Mouse (Mus musculus) central nervous system, embryonic 14 days (tissue): Measurements from ENCODE around the gene Krtap28-13. TPM values are rescaled to one million over a fixed set of nuclear protein-coding genes. Genes with fewer than 3 reads are reported as not detected.

Source experiments
- polyA plus RNA-seq: library from polyadenylated mRNA; depleted of rRNA; stranded (reverse); fragments of >200 nt; gene quantifications from 2 replicates; pipeline ENCODE4 v1.2.3, GENCODE M21; 2012; rRNA removed

Krtap28-13 gene
- not detected in 2 replicates for polyA plus RNA-seq

DNA sequence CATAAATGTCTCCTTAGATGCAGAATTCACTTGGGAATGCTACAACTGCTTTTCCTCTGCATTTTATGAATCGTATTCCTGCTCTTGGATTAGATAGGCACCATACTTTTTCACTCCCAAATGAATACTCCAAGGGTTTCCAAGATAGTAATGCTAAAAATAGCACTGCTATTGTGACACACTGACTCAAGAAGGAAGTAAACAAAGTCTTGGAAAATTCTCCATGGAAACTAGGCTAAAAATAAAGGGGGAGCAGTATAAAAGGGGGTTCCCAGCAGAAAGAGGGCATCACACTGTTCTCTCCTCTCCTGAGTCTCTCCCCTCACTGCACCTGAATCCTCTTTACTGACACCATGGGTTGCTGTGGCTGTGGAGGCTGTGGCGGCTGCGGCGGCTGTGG is at the start of gene Krtap28-13:
TSS of gene Krtap28-13 (plus strand) at position 288 of the 400 bp plus-strand sequence.

DNA sequence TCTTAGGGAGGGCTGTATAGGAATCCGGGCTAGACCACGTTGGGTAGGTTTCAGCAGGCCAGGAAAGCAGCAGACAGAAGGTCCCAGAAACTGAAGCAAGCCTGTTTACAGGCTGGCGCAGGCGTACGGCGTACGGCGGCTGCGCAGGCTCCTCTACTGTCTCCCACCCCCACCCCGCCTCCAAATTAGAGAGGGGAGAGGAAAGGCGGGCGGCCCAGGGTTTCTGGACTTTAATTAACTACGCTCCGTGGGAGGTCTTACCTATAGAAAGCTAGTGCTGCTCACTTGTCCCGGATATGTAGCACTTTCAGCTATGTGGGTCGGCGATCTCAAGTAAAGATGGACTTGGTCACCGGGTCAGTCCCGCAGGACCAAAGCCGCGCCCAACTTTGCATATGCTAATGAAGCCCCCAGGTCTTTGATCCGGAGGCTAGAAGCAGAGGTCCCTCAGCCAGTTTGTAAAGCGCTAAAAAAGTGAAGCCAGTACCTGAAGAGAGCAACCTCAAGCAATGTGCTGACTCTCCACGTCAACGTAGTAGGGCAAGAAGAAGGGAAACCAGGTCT is 22.5 kb upstream of the Krtap28-13 start, which contains the start of gene Slc19a3:
TSS of gene Slc19a3 (minus strand) at position 340 of the 564 bp plus-strand sequence.

DNA sequence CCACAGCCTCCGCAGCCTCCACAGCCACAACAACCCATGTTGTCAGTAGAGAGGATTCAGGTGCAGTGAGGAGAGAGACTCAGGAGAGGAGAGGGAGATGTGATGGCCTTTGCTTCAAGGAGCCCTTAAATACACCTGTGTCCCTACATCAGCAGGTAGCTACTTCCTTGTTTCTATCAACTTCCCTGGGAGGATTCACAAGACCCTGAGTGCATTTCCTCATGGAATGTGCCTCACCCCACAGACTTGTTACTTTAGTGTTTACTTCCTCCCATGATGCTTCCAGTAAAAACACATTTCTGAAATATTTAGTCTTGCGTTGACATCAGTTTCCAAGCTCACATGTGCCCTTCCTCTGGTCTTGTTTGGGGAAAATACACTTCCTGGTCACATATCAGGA is 18.4 kb upstream of the Krtap28-13 start, which contains the start of gene Krtap28-10:
TSS of gene Krtap28-10 (minus strand) at position 101 of the 400 bp plus-strand sequence.

DNA sequence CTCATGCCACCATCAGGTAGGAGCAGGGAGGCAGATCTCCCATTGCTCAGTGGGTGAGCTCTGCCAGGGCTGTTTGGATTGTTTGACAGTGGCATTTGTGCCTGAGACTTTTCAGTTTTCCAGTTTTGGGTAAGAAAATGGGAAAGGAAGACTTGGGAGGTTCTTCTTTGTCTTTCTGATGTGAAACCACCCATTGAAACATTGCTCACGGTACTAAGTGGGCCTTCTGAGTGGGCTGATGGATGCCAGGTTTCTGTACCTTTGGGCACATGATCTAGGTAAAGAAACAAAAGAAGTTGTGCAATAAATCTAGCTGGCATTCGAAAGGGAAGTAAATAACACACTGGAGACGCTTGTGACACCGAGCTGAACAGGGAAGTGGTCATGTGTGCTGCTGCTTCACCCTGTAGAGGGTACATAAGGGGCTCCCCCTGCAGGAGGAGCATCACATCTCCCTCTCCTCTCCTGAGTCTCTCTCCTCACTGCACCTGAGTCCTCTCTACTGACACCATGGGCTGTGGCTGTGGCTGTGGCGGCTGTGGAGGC is 15.8 kb upstream of the Krtap28-13 start, which contains the start of gene Gm47969:
TSS of gene Gm47969 (plus strand) at position 51 of the 546 bp plus-strand sequence.

DNA sequence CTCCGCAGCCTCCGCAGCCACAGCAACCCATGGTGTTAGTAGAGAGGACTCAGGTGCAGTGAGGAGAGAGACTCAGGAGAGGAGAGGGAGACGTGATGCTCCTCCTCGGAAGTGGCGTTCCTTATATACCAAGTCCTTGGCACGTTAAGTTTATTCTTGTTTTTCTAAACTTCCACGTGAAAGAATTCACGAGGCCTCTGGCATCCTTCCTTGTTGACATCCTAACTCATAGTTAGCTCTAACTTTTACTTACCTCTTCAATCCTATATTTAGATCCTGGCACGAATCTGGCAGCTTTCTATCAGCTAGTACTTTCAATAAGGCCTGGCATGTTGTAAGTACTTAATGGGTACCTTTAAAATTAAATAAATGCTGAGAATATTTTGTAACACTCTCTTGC is 1.5 kb upstream of the Krtap28-13 start, which contains the start of gene A030005K14Rik:
TSS of gene A030005K14Rik (minus strand) at position 101 of the 400 bp plus-strand sequence.

Other genes with a start within 250 kb of the Krtap28-13 start
- gene Agfg1, start 221.4 kb upstream of the Krtap28-13 start, polyA plus RNA-seq: 49.3 and 52.7 TPM in 2 replicates
- 2.0 and 2.1 TPM in 2 replicates for gene A030005L19Rik, start 147.6 kb upstream of the Krtap28-13 start, polyA plus RNA-seq
- gene A030014E15Rik, start 136.0 kb upstream of the Krtap28-13 start, polyA plus RNA-seq: 0.16 and 0.23 TPM in 2 replicates
- gene Gm6217, start 129.5 kb upstream of the Krtap28-13 start, polyA plus RNA-seq: not detected in 2 replicates
- not detected in 2 replicates for gene A030003K21Rik, start 117.5 kb upstream of the Krtap28-13 start, polyA plus RNA-seq
- gene Gm7544, start 104.9 kb upstream of the Krtap28-13 start, polyA plus RNA-seq: not detected in 2 replicates
- gene Gm47955, start 100.6 kb upstream of the Krtap28-13 start, polyA plus RNA-seq: not detected in 2 replicates
- not detected in 2 replicates for gene Gm47959, start 60.4 kb upstream of the Krtap28-13 start, polyA plus RNA-seq
- 0.80 and 0.91 TPM in 2 replicates for gene Slc19a3, start 22.5 kb upstream of the Krtap28-13 start, polyA plus RNA-seq
- gene Krtap28-10, start 18.4 kb upstream of the Krtap28-13 start, polyA plus RNA-seq: not detected in 2 replicates
- gene Gm47969, start 16.0 kb upstream of the Krtap28-13 start, polyA plus RNA-seq: 0.06 TPM in 1 of 2 replicates, not detected in the other
- gene A030005K14Rik, start 1.6 kb upstream of the Krtap28-13 start, polyA plus RNA-seq: not detected in 2 replicates
- gene Ccl20, start 55.8 kb downstream of the Krtap28-13 start, polyA plus RNA-seq: 0.21 TPM in 1 of 2 replicates, not detected in the other
- gene Daw1, start 98.8 kb downstream of the Krtap28-13 start, polyA plus RNA-seq: 3.1 and 3.3 TPM in 2 replicates